Mouse (Mus musculus): ENCODE data around the gene Gm11037. TPM values are rescaled to one million over a fixed set of nuclear protein-coding genes. Genes with fewer than 3 reads are reported as not detected.

Gm11037 gene
- polyA plus RNA-seq, 1 experiment from 2014 or later = not detected

DNA sequence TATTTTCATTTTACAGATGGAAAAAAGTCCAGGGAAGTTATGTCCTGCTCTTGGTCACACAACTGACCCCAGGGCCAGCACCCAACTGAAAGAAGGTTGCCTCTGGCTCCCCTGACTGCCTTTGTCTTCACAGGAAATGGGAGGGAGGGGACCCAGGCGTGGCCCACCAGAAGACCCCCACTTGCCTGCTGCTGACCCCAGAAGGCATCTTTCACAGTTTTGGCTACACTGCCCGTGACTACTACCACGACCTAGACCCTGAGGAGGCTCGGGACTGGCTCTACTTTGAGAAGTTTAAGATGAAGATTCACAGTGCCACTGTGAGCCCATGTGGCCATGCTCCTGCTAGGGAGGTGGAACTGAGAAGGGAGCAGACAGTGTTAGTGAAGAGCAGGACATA lies 5.0 kb downstream of the Gm11037 start:
- H3K9ac ChIP-seq (ENCODE audit: low read depth, low read length) = no peak overlapping the region
- no peak overlapping the region for H3K4me2 ChIP-seq (ENCODE audit: low read depth, low read length)
- WGBS = 86% methylated on average over 4 of the region's 4 CpGs
- no peak for ATAC-seq
- H3K4me3 ChIP-seq (ENCODE audit: low read length) = no peak overlapping the region
- H3K36me3 ChIP-seq (ENCODE audit: control insufficient read depth, insufficient read depth, low read length) = 0 out of 2 replicates have a peak, but pooled peaks cover 3% of the 10 kb centered on the region
- H3K27me3 ChIP-seq (replicated peaks; ENCODE audit: control insufficient read depth, insufficient read depth, low read length) = no peaks in the 10 kb centered on the region
- H3K27ac ChIP-seq (ENCODE audit: low read length) = no peak overlapping the region
- H3K9me3 ChIP-seq (ENCODE audit: control insufficient read depth, low read length) = no peaks in the 10 kb centered on the region
- peaks cover 16% of the 10 kb centered on the region for H3K4me1 ChIP-seq (ENCODE audit: control insufficient read depth, insufficient read depth, low read length)

DNA sequence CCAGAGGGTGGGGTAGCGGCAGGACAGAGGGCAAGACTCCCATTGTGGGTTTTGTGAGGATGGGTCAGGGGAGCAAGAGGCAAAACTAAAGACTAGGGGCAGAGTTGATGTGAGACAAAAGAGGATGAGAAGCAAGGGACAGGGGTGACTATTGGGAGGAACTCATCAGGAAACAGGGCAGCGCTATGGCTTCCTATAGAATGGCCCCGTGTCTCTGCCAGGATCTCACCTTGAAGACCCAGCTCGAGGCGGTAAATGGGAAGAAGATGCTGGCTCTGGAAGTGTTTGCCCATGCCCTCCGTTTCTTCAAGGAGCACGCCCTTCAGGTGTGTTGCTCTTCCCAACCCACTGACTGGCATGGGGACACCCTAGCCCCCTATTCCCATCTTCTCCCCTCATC lies 5.5 kb downstream of the Gm11037 start:
- no peak for ATAC-seq
- Histone ChIP-seq H3K9me3 (ENCODE audit: control insufficient read depth, low read length) (no peaks in the 10 kb centered on the region), H3K36me3 (ENCODE audit: control insufficient read depth, insufficient read depth, low read length) (0 out of 2 replicates have a peak, but pooled peaks cover 6% of the 10 kb centered on the region), H3K4me1 (ENCODE audit: control insufficient read depth, insufficient read depth, low read length) (peaks cover 16% of the 10 kb centered on the region), H3K4me2 (ENCODE audit: low read depth, low read length) (no peak overlapping the region), H3K9ac (ENCODE audit: low read depth, low read length) (no peak overlapping the region), H3K27ac (ENCODE audit: low read length) (no peak overlapping the region), H3K4me3 (ENCODE audit: low read length) (no peak overlapping the region), H3K27me3 (replicated peaks; ENCODE audit: control insufficient read depth, insufficient read depth, low read length) (no peaks in the 10 kb centered on the region)
- WGBS = 95% methylated on average over 7 of the region's 7 CpGs

DNA sequence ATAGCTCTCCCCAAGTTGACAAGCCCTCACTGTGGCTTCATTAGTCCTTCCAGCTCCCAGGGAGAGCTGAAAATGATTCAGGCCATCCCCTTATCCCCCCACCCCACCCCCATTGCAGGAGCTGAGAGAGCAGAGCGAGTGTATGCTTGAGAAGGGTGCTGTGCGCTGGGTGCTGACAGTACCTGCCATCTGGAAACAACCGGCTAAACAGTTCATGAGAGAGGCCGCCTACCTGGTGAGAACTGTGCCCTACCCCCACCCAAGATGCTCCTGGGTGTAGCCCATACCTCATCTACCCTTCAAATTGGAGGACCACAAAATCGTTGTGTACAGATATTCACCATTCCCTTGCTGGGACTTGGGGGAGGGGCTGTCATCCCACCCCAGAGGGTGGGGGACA lies 6.0 kb downstream of the Gm11037 start:
- no peak overlapping the region for H3K27ac ChIP-seq (ENCODE audit: low read length)
- H3K4me2 ChIP-seq (ENCODE audit: low read depth, low read length) = no peak overlapping the region
- no peaks in the 10 kb centered on the region for H3K27me3 ChIP-seq (replicated peaks; ENCODE audit: control insufficient read depth, insufficient read depth, low read length)
- H3K36me3 ChIP-seq (ENCODE audit: control insufficient read depth, insufficient read depth, low read length) = 0 out of 2 replicates have a peak, but pooled peaks cover 6% of the 10 kb centered on the region
- no peaks in the 10 kb centered on the region for H3K9me3 ChIP-seq (ENCODE audit: control insufficient read depth, low read length)
- WGBS = 92% methylated on average over 5 of the region's 5 CpGs
- no peak overlapping the region for H3K4me3 ChIP-seq (ENCODE audit: low read length)
- no peak overlapping the region for H3K9ac ChIP-seq (ENCODE audit: low read depth, low read length)
- no peak for ATAC-seq
- peaks cover 16% of the 10 kb centered on the region for H3K4me1 ChIP-seq (ENCODE audit: control insufficient read depth, insufficient read depth, low read length)

DNA sequence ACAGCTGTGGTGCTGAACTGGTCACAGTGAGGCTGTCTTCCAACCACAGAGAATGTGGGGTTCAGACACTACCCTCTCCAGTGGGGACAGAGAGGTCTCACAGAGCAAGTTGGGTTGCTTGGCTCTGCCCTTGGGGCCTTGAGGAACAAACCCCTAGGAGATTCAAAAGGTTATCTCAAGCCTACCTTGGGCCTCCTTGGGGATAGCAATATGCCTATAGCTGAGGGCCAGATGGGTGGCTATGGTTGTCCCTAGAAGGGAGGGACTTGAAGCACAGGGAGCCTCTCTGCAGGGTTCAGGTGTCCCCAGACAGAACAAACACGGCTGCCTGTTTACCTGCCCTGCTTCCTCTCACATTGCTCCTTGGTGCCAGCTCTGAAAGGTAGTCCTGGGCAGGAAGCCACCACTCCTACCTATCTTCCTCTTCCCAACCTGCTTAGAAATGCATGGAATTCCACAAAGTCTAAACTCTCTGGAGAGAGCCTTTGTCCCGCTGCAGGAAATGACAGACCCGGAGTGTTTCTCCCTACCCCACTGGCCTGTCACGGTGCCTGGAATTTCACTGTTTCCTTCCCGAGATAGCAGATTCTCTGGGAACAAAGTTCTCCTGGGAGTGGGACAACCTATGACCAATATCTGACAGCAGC lies 6.7 kb downstream of the Gm11037 start:
- Histone ChIP-seq H3K36me3 (ENCODE audit: control insufficient read depth, insufficient read depth, low read length) (peaks cover 12% of the 10 kb centered on the region; the same call in 1 of the 2 replicates), H3K27me3 (replicated peaks; ENCODE audit: control insufficient read depth, insufficient read depth, low read length) (no peaks in the 10 kb centered on the region), H3K27ac (ENCODE audit: low read length) (peak overlapping the region; percentile 52), H3K4me2 (ENCODE audit: low read depth, low read length) (no peak overlapping the region), H3K9me3 (ENCODE audit: control insufficient read depth, low read length) (no peaks in the 10 kb centered on the region), H3K4me3 (ENCODE audit: low read length) (no peak overlapping the region), H3K9ac (ENCODE audit: low read depth, low read length) (0 out of 2 replicates have a peak overlapping the region, but pooled peaks have one; percentile 5), H3K4me1 (ENCODE audit: control insufficient read depth, insufficient read depth, low read length) (peaks cover 16% of the 10 kb centered on the region)
- peak; percentile 41 for ATAC-seq
- 26% methylated on average over 5 of the region's 5 CpGs for WGBS

DNA sequence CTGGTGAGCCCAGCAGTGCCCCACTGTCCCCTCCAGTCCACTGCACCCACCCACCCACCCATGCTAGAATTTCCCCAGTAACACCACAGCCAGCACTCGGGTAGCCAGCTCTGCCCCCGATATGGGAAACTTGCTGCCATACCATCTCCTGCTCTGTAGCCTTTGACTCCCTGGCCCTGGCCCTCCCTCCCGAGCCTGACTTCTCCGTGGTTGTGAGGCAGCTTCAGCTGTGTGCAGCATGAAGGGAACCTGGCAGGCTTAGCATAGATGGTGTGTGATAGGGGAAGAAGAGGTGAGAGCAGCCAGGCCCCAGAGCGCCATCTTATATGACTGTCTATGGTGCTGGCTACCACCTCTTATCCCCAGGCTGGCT lies 7.2 kb downstream of the Gm11037 start:
- WGBS = 73% methylated on average over 5 of the region's 5 CpGs
- Histone ChIP-seq H3K4me3 (ENCODE audit: low read length) (no peak overlapping the region), H3K4me2 (ENCODE audit: low read depth, low read length) (no peak overlapping the region), H3K36me3 (ENCODE audit: control insufficient read depth, insufficient read depth, low read length) (peaks cover 14% of the 10 kb centered on the region; the same call in 1 of the 2 replicates), H3K27me3 (replicated peaks; ENCODE audit: control insufficient read depth, insufficient read depth, low read length) (no peaks in the 10 kb centered on the region), H3K27ac (ENCODE audit: low read length) (0 out of 2 replicates have a peak overlapping the region, but pooled peaks have one; percentile 23), H3K9ac (ENCODE audit: low read depth, low read length) (no peak overlapping the region), H3K9me3 (ENCODE audit: control insufficient read depth, low read length) (no peaks in the 10 kb centered on the region), H3K4me1 (ENCODE audit: control insufficient read depth, insufficient read depth, low read length) (peaks cover 16% of the 10 kb centered on the region)
- ATAC-seq = no peak

DNA sequence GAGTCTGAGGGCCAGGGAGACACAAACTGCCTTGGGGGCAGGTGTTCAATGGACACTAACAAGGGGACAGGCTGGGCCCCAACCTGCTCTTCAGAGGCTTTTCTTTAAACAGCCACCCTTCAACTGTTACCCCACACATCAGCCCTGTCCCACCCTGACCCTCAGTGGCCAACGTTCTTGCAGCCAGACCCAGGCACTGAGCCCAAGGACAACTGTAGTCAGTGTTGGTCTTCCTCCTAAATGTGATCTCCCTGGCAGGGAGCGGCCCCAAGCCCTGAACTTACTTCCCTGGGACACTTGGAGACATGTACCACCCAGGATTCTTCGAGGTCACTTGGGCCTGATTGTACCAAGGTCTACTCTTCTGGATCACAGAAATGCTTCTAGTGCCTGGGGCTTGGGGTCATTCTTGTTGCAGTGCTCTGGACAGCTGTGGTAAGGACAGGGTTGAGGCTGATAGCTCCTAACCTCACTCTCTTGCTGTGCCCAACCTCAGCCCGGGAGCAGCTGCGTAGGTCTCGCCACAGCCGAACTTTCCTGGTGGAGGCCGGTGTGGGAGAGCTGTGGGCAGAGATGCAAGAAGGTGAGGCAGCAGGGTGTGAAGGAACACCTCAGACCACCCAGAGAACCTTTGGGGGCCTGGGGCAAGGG lies 8.2 kb downstream of the Gm11037 start:
- WGBS = 92% methylated on average over 8 of the region's 8 CpGs

DNA sequence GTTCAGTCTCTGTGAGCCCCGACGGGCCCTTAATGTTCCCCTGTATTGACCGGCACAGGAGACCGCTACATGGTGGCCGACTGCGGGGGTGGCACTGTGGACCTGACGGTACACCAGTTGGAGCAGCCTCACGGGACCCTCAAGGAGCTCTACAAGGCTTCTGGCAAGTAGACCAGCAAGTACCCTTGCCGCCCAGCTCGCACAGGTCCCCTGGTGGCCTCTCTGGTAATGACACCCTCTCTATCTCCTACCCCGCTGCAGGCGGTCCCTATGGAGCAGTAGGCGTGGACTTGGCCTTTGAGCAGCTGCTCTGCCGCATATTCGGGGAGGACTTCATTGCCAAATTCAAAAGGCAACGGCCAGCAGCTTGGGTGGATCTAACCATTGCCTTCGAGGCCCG lies 9.3 kb downstream of the Gm11037 start:
- H3K27ac ChIP-seq (ENCODE audit: low read length) = no peak overlapping the region
- H3K36me3 ChIP-seq (ENCODE audit: control insufficient read depth, insufficient read depth, low read length) = peaks cover 17% of the 10 kb centered on the region; the same call in 1 of the 2 replicates
- no peaks in the 10 kb centered on the region for H3K9me3 ChIP-seq (ENCODE audit: control insufficient read depth, low read length)
- H3K27me3 ChIP-seq (replicated peaks; ENCODE audit: control insufficient read depth, insufficient read depth, low read length) = no peaks in the 10 kb centered on the region
- H3K4me2 ChIP-seq (ENCODE audit: low read depth, low read length) = peak overlapping the region; percentile 37
- H3K4me1 ChIP-seq (ENCODE audit: control insufficient read depth, insufficient read depth, low read length) = peaks cover 16% of the 10 kb centered on the region
- WGBS = 31% methylated on average over 18 of the region's 18 CpGs
- ATAC-seq = peak; percentile 72
- 0 out of 2 replicates have a peak overlapping the region, but pooled peaks have one; percentile 6 for H3K4me3 ChIP-seq (ENCODE audit: low read length)
- peak overlapping the region; percentile 21; the same call in 1 of the 2 replicates for H3K9ac ChIP-seq (ENCODE audit: low read depth, low read length)

More for the DNA sequence above, 8.2 kb downstream of the Gm11037 start:
- Histone ChIP-seq H3K9me3 (ENCODE audit: control insufficient read depth, low read length) (no peaks in the 10 kb centered on the region), H3K27ac (ENCODE audit: low read length) (no peak overlapping the region), H3K36me3 (ENCODE audit: control insufficient read depth, insufficient read depth, low read length) (peaks cover 17% of the 10 kb centered on the region; the same call in 1 of the 2 replicates), H3K27me3 (replicated peaks; ENCODE audit: control insufficient read depth, insufficient read depth, low read length) (no peaks in the 10 kb centered on the region), H3K4me1 (ENCODE audit: control insufficient read depth, insufficient read depth, low read length) (peaks cover 16% of the 10 kb centered on the region), H3K4me3 (ENCODE audit: low read length) (no peak overlapping the region), H3K9ac (ENCODE audit: low read depth, low read length) (no peak overlapping the region), H3K4me2 (ENCODE audit: low read depth, low read length) (no peak overlapping the region)
- ATAC-seq = no peak

DNA sequence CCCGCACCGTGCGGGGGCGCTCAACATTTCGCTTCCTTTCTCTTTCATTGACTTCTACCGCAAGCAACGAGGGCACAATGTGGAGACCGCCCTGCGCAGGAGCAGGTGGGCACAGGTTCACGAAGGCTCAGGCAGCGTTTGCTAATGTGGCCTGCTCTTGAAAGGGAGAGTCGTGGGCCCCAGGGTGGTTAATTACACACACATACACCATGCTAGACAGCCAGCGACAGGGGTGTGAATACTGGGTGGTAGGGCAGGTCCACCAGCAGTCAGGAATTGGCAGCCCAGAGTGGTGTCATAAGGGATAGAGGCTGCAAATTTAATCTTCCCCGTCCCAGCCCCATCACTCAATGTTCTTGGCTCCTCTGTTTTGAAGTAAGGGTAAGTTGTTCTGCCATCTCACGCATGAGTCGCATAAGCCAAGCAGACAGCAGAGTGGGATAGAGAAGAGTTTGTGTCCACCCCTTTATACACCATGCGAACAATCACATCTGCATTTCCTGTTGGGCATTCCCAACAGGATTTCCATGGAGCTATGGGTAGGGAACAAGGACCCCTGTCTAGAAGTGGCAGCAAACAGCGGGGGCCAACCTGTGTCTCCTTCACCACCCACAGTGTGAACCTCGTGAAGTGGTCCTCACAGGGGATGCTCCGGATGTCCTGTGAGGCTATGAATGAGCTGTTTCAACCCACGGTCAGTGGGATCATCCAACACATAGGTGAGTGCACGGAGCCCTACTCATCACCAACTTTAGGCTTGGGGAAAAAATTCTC lies 9.9 kb downstream of the Gm11037 start:
- no peaks in the 10 kb centered on the region for H3K27me3 ChIP-seq (replicated peaks; ENCODE audit: control insufficient read depth, insufficient read depth, low read length)
- H3K4me3 ChIP-seq (ENCODE audit: low read length) = 0 out of 2 replicates have a peak overlapping the region, but pooled peaks have one; percentile 6
- no peak overlapping the region for H3K27ac ChIP-seq (ENCODE audit: low read length)
- H3K4me1 ChIP-seq (ENCODE audit: control insufficient read depth, insufficient read depth, low read length) = peaks cover 16% of the 10 kb centered on the region
- peak overlapping the region; percentile 37 for H3K4me2 ChIP-seq (ENCODE audit: low read depth, low read length)
- H3K9ac ChIP-seq (ENCODE audit: low read depth, low read length) = peak overlapping the region; percentile 21; the same call in 1 of the 2 replicates
- WGBS = 67% methylated on average over 22 of the region's 22 CpGs
- H3K36me3 ChIP-seq (ENCODE audit: control insufficient read depth, insufficient read depth, low read length) = peaks cover 17% of the 10 kb centered on the region; the same call in 1 of the 2 replicates
- H3K9me3 ChIP-seq (ENCODE audit: control insufficient read depth, low read length) = no peaks in the 10 kb centered on the region
- peak; percentile 6; the same call in 1 of the 2 replicates for ATAC-seq

DNA sequence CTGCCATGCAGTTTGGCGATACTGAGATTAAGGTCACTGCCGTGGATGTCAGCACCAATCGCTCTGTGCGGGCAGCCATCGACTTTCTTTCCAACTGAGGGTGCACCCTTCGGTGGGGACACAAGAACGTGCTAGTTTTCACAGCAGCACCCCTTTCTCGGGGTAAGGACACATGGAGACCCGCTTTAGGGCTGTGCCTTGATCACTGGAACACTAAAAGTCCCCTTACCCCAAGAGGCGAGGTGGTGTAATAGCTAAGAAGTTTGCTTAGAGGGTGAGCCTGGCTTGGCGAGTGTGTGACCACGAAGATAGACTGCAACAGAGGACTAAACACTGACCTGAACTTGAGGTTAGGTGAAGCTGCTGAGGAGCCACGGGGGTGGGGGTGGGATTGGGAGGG lies 11.8 kb downstream of the Gm11037 start:
- H3K4me2 ChIP-seq (ENCODE audit: low read depth, low read length) = no peak overlapping the region
- peaks cover 7% of the 10 kb centered on the region for H3K4me1 ChIP-seq (ENCODE audit: control insufficient read depth, insufficient read depth, low read length)
- H3K9me3 ChIP-seq (ENCODE audit: control insufficient read depth, low read length) = no peaks in the 10 kb centered on the region
- 55% methylated on average over 13 of the region's 13 CpGs for WGBS
- H3K27ac ChIP-seq (ENCODE audit: low read length) = no peak overlapping the region
- H3K36me3 ChIP-seq (ENCODE audit: control insufficient read depth, insufficient read depth, low read length) = peaks cover 17% of the 10 kb centered on the region; the same call in 1 of the 2 replicates
- no peak overlapping the region for H3K9ac ChIP-seq (ENCODE audit: low read depth, low read length)
- no peak overlapping the region for H3K4me3 ChIP-seq (ENCODE audit: low read length)
- no peaks in the 10 kb centered on the region for H3K27me3 ChIP-seq (replicated peaks; ENCODE audit: control insufficient read depth, insufficient read depth, low read length)
- no peak for ATAC-seq

Data from intestine, embryonic 16.5 days (tissue).